Mouse (Mus musculus) B cell, adult 2 months (primary cell): Measurements from ENCODE around the gene Eomes.

Experiments used
- DNase-seq, 2 experiments: peaks; one replicate each; pipeline ENCODE4 v3.0.0; 2022

The Eomes gene

DNA sequence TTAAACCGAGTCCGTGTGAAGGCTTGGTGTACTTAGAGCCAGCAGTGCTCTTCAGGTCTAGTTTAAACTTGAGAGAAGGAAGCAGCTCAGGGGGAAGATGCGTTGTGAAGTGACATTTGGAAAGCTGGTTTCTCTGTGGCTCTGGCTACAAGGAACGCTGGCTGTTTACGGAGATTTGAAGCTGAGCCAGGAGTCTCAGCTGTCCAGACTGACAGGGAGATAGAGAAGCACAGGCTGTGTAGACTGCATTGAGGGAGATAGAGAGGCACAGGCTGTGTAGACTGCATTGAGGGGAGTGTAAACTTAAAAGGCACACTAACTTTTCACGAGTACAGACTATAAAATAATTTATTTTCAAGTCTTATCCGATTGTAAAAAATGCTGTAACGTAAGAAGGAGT lies 42.0 kb downstream of the Eomes start:
- DNase-seq = no peak

DNA sequence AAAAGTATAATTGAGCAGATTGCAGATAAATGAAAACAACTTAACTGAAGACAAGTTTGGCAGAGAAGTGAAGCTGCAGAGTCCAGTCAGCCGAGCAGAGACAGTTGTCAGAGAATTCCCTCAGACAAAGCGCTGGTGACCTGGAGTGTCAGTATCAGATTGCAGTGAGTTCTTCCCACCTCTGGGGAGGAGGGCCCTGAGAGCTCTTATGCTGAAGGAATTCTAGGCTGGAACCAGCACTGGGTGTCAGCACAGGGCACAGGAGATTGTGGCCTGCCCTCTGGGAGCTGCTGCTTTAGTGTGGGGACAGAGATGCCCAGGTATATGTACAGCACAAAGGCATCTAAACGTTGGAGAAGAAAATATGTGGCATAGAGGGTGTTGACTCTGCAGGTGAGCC lies 42.8 kb downstream of the Eomes start:
- no peak for DNase-seq

DNA sequence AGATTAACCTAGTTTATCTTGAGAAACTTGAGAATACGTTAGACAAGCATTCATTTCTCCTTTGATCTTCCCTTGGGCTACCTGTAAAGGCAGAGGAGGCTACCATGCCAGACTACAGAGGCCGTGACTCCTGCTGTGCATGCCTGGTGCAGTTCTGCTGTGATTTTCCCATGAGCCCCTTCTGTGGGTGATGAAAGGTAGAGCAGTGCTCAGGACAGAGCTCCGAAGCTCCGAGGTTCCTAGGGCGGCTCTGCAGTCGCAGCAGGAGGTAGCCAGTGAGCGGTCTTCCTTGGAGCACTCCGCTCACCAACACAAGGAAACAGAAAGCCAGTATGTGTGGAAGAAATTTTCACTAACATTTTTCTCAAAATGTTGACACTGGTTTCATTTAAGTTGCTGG lies 43.6 kb downstream of the Eomes start:
- DNase-seq = no peak

DNA sequence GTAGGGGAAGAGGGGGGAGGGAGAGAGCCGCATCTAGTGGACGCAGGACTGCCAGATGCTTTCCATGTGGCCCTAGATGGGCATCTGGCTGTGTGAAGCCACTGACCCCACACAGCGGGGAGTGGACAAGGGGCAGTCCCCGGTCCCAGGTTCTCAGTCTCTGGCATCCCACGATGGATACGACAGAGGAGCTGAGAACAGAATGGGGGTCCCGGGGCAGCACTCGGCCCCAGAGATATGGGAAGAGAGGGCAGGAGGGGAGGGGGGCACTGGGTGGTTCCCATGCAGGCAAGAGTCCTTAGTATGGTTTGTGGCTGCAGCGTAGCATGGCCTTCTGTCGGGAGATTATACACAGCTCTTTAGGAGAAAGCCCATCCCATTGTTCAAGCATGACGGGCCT lies 45.7 kb downstream of the Eomes start:
- DNase-seq = no peak

DNA sequence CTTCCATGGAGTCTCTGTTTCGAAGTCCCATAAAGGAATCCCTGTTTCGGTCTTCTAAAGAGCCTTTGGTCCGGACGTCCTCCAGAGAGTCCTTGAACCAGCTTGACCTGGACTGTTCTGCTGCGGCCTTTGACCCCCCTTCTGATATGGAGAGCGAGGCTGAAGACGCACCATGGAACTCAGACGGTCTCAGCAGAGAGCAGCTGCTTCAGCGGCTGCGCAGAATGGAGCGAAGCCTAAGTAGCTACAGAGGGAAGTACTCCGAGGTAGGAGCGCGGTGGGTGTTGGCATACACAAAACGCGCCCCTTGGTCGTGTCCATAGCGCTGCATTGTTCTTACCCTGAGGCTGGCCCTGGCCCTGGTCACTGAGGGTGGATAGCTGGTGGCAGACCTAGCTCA lies 49.0 kb downstream of the Eomes start:
- DNase-seq = no peak

DNA sequence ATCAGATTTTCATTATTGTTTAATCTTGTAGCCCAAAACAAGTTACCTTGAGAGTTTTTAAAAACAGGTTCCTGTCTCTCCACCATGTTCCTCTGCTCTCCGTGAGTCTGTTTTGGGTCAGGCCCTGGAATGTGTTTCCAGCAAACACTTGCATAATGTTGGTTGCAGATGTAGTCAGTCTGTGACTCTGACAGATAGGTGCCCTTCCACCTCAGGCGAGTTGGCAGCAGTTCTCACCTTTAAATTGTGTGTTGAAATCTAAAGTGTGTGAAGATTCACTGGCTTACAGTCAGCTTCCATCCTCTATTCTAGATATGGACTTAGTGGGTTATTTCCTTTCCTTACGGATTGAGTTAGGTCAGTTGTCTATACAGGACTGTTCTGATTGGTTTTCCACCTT lies 51.8 kb downstream of the Eomes start:
- DNase-seq = no peak

DNA sequence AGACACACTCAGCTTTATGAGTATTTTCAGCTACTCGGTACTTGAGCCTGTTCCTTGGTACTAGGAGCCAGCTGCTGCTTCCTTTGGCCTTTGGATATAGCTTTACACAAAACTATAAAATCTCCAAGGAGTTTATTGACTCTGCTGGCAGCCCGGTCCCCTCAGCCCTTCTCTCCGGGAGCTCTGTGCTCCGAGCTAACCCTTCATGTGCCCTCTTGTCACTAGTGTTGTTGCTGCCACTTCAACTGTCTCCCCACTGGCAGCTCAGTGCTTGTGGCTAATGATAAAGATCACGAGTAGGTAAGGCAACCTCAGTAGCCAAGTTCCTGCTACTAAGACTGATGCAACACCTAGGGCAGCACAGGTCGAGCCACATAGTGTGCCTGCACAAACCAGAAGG lies 52.7 kb downstream of the Eomes start:
- DNase-seq = no peak

DNA sequence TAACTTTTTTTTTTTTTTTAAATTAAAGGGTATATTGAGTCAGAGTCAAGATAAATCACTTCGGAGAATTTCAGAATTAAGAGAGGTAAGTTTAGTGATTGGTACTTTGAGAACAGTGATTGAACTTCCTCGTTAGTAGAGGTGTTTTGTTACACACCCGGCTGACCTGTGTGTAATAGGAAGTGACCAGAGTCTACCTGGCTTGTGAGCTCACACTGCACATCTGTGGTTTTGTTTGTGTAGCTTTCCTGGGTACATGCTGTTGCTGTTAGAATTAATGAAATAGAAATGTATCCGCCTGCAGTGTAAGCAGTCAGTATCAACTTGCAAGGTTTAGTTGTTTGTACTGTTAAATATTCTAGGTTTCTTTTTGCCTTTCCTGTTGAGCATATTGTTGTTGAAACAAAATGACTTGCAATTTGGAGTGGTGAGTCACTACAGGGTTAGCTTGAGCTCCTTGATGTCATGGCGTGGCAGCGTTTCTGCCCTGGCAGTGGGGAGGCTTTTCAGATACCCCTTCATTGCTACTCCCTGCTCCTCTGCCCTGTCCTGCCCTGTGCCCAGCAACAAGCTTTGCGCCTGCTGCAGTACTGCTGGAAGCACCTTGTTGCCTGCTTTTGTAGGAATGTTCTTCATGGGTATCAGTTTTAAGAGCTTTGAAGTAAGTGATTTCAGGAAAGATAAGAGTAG lies 54.6 kb downstream of the Eomes start:
- DNase-seq = no peak
